Mouse (Mus musculus): Measurements from ENCODE around the gene Borcs5.
"Not testable (repeated sequence)": the region's sequence is repeated elsewhere in the genome, so short reads cannot be mapped to it uniquely, and the experiment has no call there.

- not testable (repeated sequence) for TF ChIP-seq CTCF, POLR2A (IDR thresholded peaks at IDR 0.05; ENCODE audit: extremely low read depth, insufficient read depth, low read length)
Measured at GRCm38 (mm10) chr6:134679330-134679729, 40.0 kb downstream of the Borcs5 start.

All from cortical plate, adult 2 months (tissue).